ENCODE assay signal across 21 mouse cellular contexts in the genomic region with DNA sequence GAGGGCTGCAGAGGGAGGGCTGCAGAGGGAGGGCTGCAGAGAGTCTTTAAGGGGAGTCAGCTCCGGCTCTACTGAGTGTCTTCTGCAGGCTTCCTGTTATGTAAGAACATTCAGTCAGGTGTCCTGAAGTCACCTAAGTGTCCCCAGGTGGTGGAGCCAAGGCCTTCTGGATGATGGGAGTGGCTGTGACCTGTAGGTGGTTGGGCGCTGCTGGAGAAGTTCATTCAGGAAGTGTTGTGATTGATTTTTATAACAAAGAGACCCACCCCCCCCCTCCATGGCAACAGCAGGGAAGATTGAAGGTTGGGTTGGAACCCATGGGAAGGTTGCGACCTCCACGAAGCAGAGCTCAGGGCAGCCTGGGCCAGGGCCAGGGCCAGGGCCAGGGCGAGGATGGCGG. TPM values are rescaled to one million over a fixed set of nuclear protein-coding genes. Genes with fewer than 3 reads are reported as not detected.
DNase-seq lines count a peak whose midpoint lies in the region; ATAC-seq lines count a peak whose summit lies in the region.
"Had no signal": no experiment of that assay in that cellular context is flagged by ENCODE, and none has a peak within 500 bp of the region (broad histone marks: within the 10 kb centered on the region; RNA-seq: fewer than 3 reads in every experiment).

No protein-coding gene starts in this region.

- no peak overlapping the region for H3K4me3 ChIP-seq in intestine, embryonic 15.5 days (replicated peaks)
- no peak overlapping the region for H3K4me3 ChIP-seq in intestine, embryonic 16.5 days (ENCODE audit: low read length)
- no peak overlapping the region for H3K4me3 ChIP-seq in stomach, embryonic 15.5 days (replicated peaks)
- H3K4me3 ChIP-seq: embryonic facial prominence, embryonic 13.5 days; forebrain, embryonic 15.5 days; heart, embryonic 13.5 days; hindbrain, embryonic 12.5 days had no signal

- H3K4me2 ChIP-seq in intestine, embryonic 15.5 days (replicated peaks) = no peak overlapping the region
- no peak overlapping the region for H3K4me2 ChIP-seq in intestine, embryonic 16.5 days (ENCODE audit: low read depth, low read length)
- H3K4me2 ChIP-seq in stomach, embryonic 15.5 days = no peak overlapping the region
- H3K4me2 ChIP-seq: embryonic facial prominence, embryonic 13.5 days; forebrain, embryonic 15.5 days; heart, embryonic 13.5 days; hindbrain, embryonic 12.5 days had no signal

- no peaks in the 10 kb centered on the region for H3K9me3 ChIP-seq in intestine, embryonic 15.5 days
- H3K9me3 ChIP-seq in intestine, embryonic 16.5 days (ENCODE audit: control insufficient read depth, low read length) = no peaks in the 10 kb centered on the region
- H3K9me3 ChIP-seq in stomach, embryonic 15.5 days = no peaks in the 10 kb centered on the region
- H3K9me3 ChIP-seq: embryonic facial prominence, embryonic 13.5 days; forebrain, embryonic 15.5 days; G1E; hindbrain, embryonic 12.5 days had no signal

- H3K4me1 ChIP-seq in intestine, embryonic 15.5 days (replicated peaks) = no peaks in the 10 kb centered on the region
- H3K4me1 ChIP-seq in intestine, embryonic 16.5 days (ENCODE audit: control insufficient read depth, insufficient read depth, low read length) = no peaks in the 10 kb centered on the region
- H3K4me1 ChIP-seq in stomach, embryonic 15.5 days = no peaks in the 10 kb centered on the region
- H3K4me1 ChIP-seq: embryonic facial prominence, embryonic 13.5 days; forebrain, embryonic 15.5 days; heart, embryonic 13.5 days had no signal

- H3K36me3 ChIP-seq in intestine, embryonic 15.5 days = no peaks in the 10 kb centered on the region
- no peaks in the 10 kb centered on the region for H3K36me3 ChIP-seq in intestine, embryonic 16.5 days (ENCODE audit: control insufficient read depth, insufficient read depth, low read length)
- no peaks in the 10 kb centered on the region for H3K36me3 ChIP-seq in stomach, embryonic 15.5 days
- H3K36me3 ChIP-seq: embryonic facial prominence, embryonic 13.5 days; forebrain, embryonic 15.5 days; G1E; heart, embryonic 13.5 days; hindbrain, embryonic 12.5 days had no signal

- WGBS in intestine, embryonic 15.5 days = 75% methylated on average over 6 of the region's 6 CpGs
- WGBS in intestine, embryonic 16.5 days = 78% methylated on average over 6 of the region's 6 CpGs
- WGBS in stomach, embryonic 15.5 days = 72% methylated on average over 5 of the region's 6 CpGs

- H3K27ac ChIP-seq in intestine, embryonic 15.5 days = no peak overlapping the region
- no peak overlapping the region for H3K27ac ChIP-seq in intestine, embryonic 16.5 days (ENCODE audit: low read length)
- H3K27ac ChIP-seq in stomach, embryonic 15.5 days = no peak overlapping the region
- H3K27ac ChIP-seq: embryonic facial prominence, embryonic 13.5 days; forebrain, embryonic 15.5 days; heart, embryonic 13.5 days; hindbrain, embryonic 12.5 days had no signal

- no peaks in the 10 kb centered on the region for H3K27me3 ChIP-seq in intestine, embryonic 15.5 days (replicated peaks)
- H3K27me3 ChIP-seq in intestine, embryonic 16.5 days (replicated peaks; ENCODE audit: control insufficient read depth, insufficient read depth, low read length) = no peaks in the 10 kb centered on the region
- no peaks in the 10 kb centered on the region for H3K27me3 ChIP-seq in stomach, embryonic 15.5 days (replicated peaks)
- H3K27me3 ChIP-seq: embryonic facial prominence, embryonic 13.5 days; forebrain, embryonic 15.5 days; heart, embryonic 13.5 days; hindbrain, embryonic 12.5 days had no signal

- no peak overlapping the region for H3K9ac ChIP-seq in intestine, embryonic 15.5 days
- H3K9ac ChIP-seq in intestine, embryonic 16.5 days (ENCODE audit: low read depth, low read length) = no peak overlapping the region
- H3K9ac ChIP-seq in stomach, embryonic 15.5 days = no peak overlapping the region
- H3K9ac ChIP-seq: embryonic facial prominence, embryonic 13.5 days; forebrain, embryonic 15.5 days; heart, embryonic 13.5 days; hindbrain, embryonic 12.5 days had no signal

- peak; percentile 72 for DNase-seq in ES-CJ7 (ENCODE audit: low read depth, low spot score)
- DNase-seq in R1 (ENCODE audit: low read depth, low spot score) = peak; percentile 84
- DNase-seq in layer of hippocampus, adult 8-10 months (ENCODE audit: low spot score in 2 of 2) = no peak
- DNase-seq: adrenal gland, postnatal 14 days; cerebellum, adult 11-12 months; cerebellum, adult 9-10 months; cerebellum, postnatal 25 days; gastrocnemius, postnatal 10 days; heart, postnatal 4 days had no signal

- ATAC-seq in intestine, embryonic 15.5 days = peak; percentile 31; the same call in 1 of the 2 replicates
- no peak for ATAC-seq in intestine, embryonic 16.5 days
- ATAC-seq in stomach, embryonic 15.5 days (ENCODE audit: insufficient read depth, low FRiP score, low read depth) = peak; percentile 18; the same call in 1 of the 2 replicates
- ATAC-seq in frontal cortex, adult (ENCODE audit: low TSS enrichment) = no peak
- ATAC-seq: activated CD4-positive, CD25-positive, alpha-beta regulatory T cell, adult 4 months; forebrain, embryonic 15.5 days; hindbrain, embryonic 16.5 days; inflammation-experienced regulatory T-cells, adult 6 months had no signal

RNA-seq across cellular contexts. Expression of gene Zfp706, which starts 53.9 kb away (rescaled TPM):
- polyA plus RNA-seq in intestine, embryonic 15.5 days (2015; fragmentation: Nextera tagmentation; extraction: Ambion mirVana) = 544 and 685 TPM in 2 replicates
- 613 and 620 TPM in 2 replicates for polyA plus RNA-seq in intestine, embryonic 16.5 days (2015; fragmentation: Nextera tagmentation; extraction: Ambion mirVana)
- polyA plus RNA-seq in stomach, embryonic 15.5 days (2015; fragmentation: Nextera tagmentation; extraction: Ambion mirVana) = 478 and 535 TPM in 2 replicates
- total RNA-seq in layer of hippocampus, adult 8-10 months (2022) = 100 to 1,000 TPM; 229 to 299 (median 248) TPM

Comparison
In these comparisons a context has a peak if more than half of its experiments do, and no peak if none do; other contexts are left out.
1. ATAC-seq: peak in intestine, embryonic 15.5 days (single experiment) and stomach, embryonic 15.5 days (single experiment); none in intestine, embryonic 16.5 days (single experiment) and frontal cortex, adult (single experiment).
2. DNase-seq: peak in ES-CJ7 (single experiment) and R1 (single experiment); none in layer of hippocampus, adult 8-10 months (0 of 2).